Mouse (Mus musculus) myocyte (in vitro differentiated cells): Measurements from ENCODE around the gene Acot8.

Experiments used
- MAX ChIP-seq: IDR thresholded peaks from one replicate; pipeline ENCODE4 v1.6.1; 2011; ENCODE audit warnings: low read depth, mild to moderate bottlenecking, control low read depth
- MYOD1 ChIP-seq, 3 experiments: IDR thresholded peaks; one replicate each; pipeline ENCODE4 v1.6.1; 2011; ENCODE audit warnings: control low read depth in 2 of 3, low read depth in 2 of 3, mild to moderate bottlenecking in 2 of 3, moderate library complexity in 1 of 3; ENCODE audit not compliant: insufficient read length in 2 of 3, control insufficient read depth in 1 of 3
- POLR2A ChIP-seq: IDR thresholded peaks from one replicate; pipeline ENCODE4 v1.6.1; 2011; ENCODE audit warnings: low read depth, mild to moderate bottlenecking, control low read depth, moderate library complexity; ENCODE audit not compliant: insufficient read length

GRCm38 (mm10) chr2:164817206-164817605 lies 12.5 kb upstream of the Acot8 start:
- no peak for TF ChIP-seq MAX
- TF ChIP-seq MYOD1 (IDR thresholded peaks at IDR 0.05; ENCODE audit: control insufficient read depth in 1 of 3, insufficient read length in 2 of 3, low read depth in 2 of 3), result no peak
- TF ChIP-seq POLR2A, result no peak
